Mouse (Mus musculus) E14TG2a.4 (cell line): Measurements from ENCODE around the gene Cadps.

Experiments
- H3K27me3 ChIP-seq: 2 replicates; pipeline ENCODE4 v1.6.1; 2014; ENCODE audit warnings: low read length, control low read depth; ENCODE audit not compliant: insufficient read depth
- H3K36me3 ChIP-seq: 2 replicates; pipeline ENCODE4 v1.6.1; 2014; ENCODE audit warnings: low read length, control low read depth; ENCODE audit not compliant: insufficient read depth
- H3K4me1 ChIP-seq: replicated peaks from 2 replicates; pipeline ENCODE4 v1.6.1; 2014; ENCODE audit warnings: low read depth, low read length, control low read depth
- H3K4me3 ChIP-seq: replicated peaks from 2 replicates; pipeline ENCODE4 v1.5.1; 2014; ENCODE audit warnings: mild to moderate bottlenecking, low read length
- H3K9me3 ChIP-seq: 2 replicates; pipeline ENCODE4 v1.6.1; 2014; ENCODE audit warnings: low read length, control low read depth
- CTCF ChIP-seq: conservative IDR thresholded peaks from 2 replicates; pipeline ENCODE4 v1.5.1; 2014; ENCODE audit warnings: low read length
- NANOG ChIP-seq: IDR thresholded peaks from 2 replicates; pipeline ENCODE4 v1.6.1; 2014; ENCODE audit warnings: borderline replicate concordance, low read length, mixed read lengths
- POU5F1 ChIP-seq: IDR thresholded peaks from 2 replicates; pipeline ENCODE4 v1.6.1; 2014; ENCODE audit warnings: low read length, borderline replicate concordance

Cadps gene

GRCm38 (mm10) chr14:12350271-12350916 lies 472.5 kb downstream of the Cadps start:
- Histone ChIP-seq H3K4me1 (peaks cover 25% of the 10 kb centered on the region), H3K4me3 (no peak overlapping the region), H3K27me3 (peaks cover 65% of the 10 kb centered on the region), H3K36me3 (no peaks in the 10 kb centered on the region), H3K9me3 (no peaks in the 10 kb centered on the region)
- TF ChIP-seq CTCF (no peak), POU5F1 (no peak), NANOG (no peak)

- Histone ChIP-seq H3K4me1 (peaks cover 32% of the 10 kb centered on the region), H3K4me3 (no peak overlapping the region), H3K36me3 (no peaks in the 10 kb centered on the region), H3K27me3 (peaks cover 74% of the 10 kb centered on the region), H3K9me3 (no peaks in the 10 kb centered on the region)
- TF ChIP-seq POU5F1 = no peak
- TF ChIP-seq CTCF = no peak
- TF ChIP-seq NANOG = no peak
These were observed 473.4 kb downstream of the Cadps start for GRCm38 (mm10) chr14:12349334-12350090.

- Histone ChIP-seq H3K27me3 (peaks cover 88% of the 10 kb centered on the region), H3K4me1 (peaks cover 40% of the 10 kb centered on the region), H3K9me3 (no peaks in the 10 kb centered on the region), H3K36me3 (no peaks in the 10 kb centered on the region), H3K4me3 (no peak within 1 kb of the TSS)
- TF ChIP-seq POU5F1 (no peak), NANOG (no peak), CTCF (no peak)
These were observed 474.8 kb downstream of the Cadps start, which contains the start of gene Fezf2 for GRCm38 (mm10) chr14:12348089-12348488. Gene Fezf2 (minus strand): TSS chr14:12348189.

- no peaks in the 10 kb centered on the region for H3K36me3 ChIP-seq
- peak overlapping the region; percentile 68; the same call in 1 of the 2 replicates for H3K4me3 ChIP-seq
- TF ChIP-seq NANOG (no peak), POU5F1 (no peak), CTCF (no peak)
- no peaks in the 10 kb centered on the region for H3K9me3 ChIP-seq
- peaks cover 49% of the 10 kb centered on the region for H3K4me1 ChIP-seq
- H3K27me3 ChIP-seq = peaks cover 93% of the 10 kb centered on the region
These were observed 475.8 kb downstream of the Cadps start for GRCm38 (mm10) chr14:12346865-12347600.

- TF ChIP-seq NANOG = no peak
- TF ChIP-seq POU5F1 = 0 out of 2 replicates have a peak, but pooled peaks have one; percentile 4
- peaks cover 96% of the 10 kb centered on the region for H3K27me3 ChIP-seq
- H3K36me3 ChIP-seq = no peaks in the 10 kb centered on the region
- H3K4me1 ChIP-seq = peaks cover 57% of the 10 kb centered on the region
- no peaks in the 10 kb centered on the region for H3K9me3 ChIP-seq
- peak overlapping the region; percentile 68 for H3K4me3 ChIP-seq
These were observed 476.6 kb downstream of the Cadps start for GRCm38 (mm10) chr14:12346011-12346864.

GRCm38 (mm10) chr14:12345241-12345921 lies 477.5 kb downstream of the Cadps start:
- Histone ChIP-seq H3K4me1 (peaks cover 63% of the 10 kb centered on the region), H3K36me3 (no peaks in the 10 kb centered on the region), H3K9me3 (no peaks in the 10 kb centered on the region), H3K4me3 (peak overlapping the region; percentile 68), H3K27me3 (peaks cover 100% of the 10 kb centered on the region)
- TF ChIP-seq NANOG (no peak), CTCF (no peak)

GRCm38 (mm10) chr14:12344746-12345240 lies 478.1 kb downstream of the Cadps start:
- peaks cover 67% of the 10 kb centered on the region for H3K4me1 ChIP-seq
- H3K9me3 ChIP-seq = no peaks in the 10 kb centered on the region
- H3K4me3 ChIP-seq = peak overlapping the region; percentile 68
- H3K36me3 ChIP-seq = no peaks in the 10 kb centered on the region
- TF ChIP-seq POU5F1 (no peak), NANOG (no peak)
- peaks cover 100% of the 10 kb centered on the region for H3K27me3 ChIP-seq
